Mouse (Mus musculus): Measurements from ENCODE around the gene Zfp346. TPM values are rescaled to one million over a fixed set of nuclear protein-coding genes. Genes with fewer than 3 reads are reported as not detected.

Gene Zfp346
- 33.8 TPM for polyA plus RNA-seq (2015; fragmentation: Illumina TruSeq; extraction: RNeasy Lipid Tissue Mini Kit (QIAGEN cat#74804); ENCODE audit: low read depth, low replicate concordance)

DNA sequence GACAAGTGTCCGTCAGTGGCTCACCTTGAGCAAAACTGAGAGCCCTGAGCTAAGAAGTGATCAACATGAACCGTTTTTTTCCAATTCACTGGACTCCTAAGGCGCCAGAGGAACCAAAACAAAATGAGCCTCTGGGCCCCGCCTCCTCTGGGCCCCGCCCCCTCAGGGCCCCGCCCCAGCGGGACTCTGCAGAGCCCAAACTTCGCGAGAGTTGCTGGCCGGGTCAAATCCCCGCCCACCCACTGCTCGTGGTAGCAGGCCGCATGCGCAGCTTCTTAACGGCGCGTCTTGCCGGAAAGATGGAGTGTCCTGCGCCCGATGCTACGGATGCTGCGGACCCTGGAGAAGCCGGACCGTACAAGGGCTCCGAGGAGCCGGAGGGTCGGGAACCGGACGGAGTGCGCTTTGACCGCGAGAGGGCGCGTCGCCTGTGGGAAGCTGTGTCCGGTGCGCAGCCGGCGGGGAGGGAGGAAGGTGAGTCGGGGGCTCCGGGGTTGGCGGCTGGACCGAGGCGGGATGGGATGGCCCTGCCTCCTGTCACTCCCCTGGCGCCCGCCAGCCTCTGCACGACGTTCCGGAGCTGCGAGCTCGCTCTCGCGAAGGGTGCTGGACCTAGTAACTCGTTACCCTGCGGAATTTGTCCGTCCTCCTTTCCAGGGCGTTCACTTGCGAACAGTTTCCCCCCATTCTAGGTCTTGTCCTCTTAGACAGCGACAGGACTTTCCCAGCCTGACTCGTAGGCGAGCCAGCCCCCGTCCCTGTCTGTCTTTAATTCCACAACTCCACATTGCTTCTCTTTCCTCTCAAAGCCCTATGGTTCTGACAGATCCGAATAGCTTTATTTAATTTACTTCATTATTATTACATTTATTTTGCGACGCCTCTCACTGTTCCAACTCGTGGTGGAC, at the start of gene Zfp346:
Gene Zfp346, plus strand, starts transcription at position 267 of the 908 bp plus-strand sequence.

DNA sequence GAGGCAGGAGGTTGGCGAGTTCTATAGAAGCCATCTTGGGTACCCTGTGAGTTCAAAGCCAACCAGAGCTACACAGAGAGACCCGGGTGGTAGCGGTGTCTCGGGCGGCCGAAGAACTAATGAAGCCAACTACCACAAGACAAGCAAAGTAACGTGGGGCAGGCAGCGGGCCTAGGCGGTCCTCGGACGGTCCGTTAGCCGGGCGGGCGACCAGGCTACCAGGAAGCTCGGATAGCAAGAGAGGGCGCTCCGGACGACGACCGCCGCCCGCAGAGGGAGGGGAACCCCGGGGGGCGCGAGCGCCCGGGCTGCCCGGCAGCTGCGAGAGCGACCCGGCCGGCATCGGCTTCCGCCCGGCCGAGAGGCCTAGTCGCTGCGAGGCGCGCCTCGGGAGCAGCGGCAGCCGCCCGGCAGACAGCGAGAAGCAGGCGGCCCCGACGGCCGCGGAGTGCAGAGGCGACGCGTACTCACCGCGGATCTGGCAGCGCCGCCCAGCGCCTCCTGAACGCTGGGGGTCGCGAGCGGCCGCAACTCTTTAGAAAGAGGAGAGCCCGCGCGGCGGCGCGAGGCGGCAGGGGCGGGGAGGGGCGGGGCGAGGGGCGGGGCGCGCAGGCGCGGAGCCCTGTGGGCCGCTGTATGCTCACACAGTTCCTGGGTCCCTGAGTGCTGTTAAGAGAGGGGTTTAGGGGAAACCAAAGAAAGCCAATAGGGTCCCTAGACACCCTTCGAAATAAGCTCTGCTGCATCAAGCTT, 5.2 kb upstream of the Zfp346 start, which contains the start of gene Uimc1:
Gene Uimc1, minus strand, starts transcription at position 575 of the 753 bp plus-strand sequence.

DNA sequence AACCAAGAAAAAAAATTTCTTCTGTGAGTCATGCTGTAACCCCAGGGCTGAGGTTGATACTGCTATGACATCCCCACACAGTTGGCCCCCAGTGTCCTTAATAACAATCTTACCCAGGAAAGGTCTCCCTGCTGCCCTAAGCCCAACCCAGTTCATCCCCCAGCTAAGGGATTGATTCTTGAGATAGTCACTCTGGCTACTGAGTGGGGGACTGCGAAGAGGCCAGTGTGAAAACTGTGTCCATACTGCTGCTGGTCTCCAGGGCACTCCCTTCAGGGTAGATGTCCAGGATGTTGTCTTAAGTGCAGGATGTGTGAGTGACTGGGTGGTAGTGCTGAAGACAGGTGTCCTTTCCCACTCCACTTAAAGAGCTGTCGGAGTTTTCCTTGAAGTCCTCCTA, 28.3 kb downstream of the Zfp346 start, which contains the start of gene Gm17617:
Gene Gm17617, minus strand, starts transcription at position 101 of the 400 bp plus-strand sequence.

DNA sequence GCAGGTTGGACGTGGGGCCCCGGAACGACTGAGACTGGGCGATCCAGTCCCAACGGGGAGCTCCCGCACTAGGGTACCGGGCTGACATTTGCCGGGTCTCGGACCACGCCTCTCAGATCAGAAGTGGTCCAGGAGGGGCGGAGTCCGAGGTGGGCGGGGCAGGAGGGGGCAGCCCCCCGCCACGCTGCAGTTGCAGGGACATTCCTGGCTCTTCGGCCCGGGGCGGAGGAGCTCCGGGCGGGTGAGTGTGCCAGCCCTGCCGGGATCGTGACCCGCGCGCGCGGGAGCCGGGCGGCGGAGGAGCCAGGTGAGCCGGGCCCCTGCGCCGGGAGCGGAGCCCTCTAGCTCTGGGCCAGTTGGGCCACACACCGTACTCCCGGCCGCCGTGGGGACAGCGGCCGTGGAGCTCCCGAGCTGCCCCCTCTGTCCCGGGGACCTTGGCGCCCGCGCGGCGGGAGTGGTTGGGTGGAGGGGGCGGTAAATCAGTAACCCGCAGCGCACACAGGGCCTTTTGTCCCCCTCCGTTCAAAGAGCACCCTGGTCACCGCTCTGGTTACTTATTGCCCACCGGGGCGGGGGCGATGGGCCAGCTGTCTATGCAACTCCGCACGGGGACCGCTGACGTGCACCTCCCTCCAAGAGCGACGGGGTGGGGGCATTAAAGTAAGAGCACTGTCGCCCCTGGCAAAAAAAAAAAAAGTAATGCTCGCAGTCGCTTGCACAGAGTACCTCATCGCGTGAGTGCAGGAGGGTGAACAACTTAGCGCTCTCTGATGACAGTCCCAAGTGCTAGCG, 47.7 kb downstream of the Zfp346 start, which contains the start of gene Fgfr4:
Gene Fgfr4, plus strand, starts transcription at position 20 of the 795 bp plus-strand sequence.

Other genes with a start within 250 kb of the Zfp346 start
- gene Unc5a, start 155.9 kb upstream of the Zfp346 start, polyA plus RNA-seq (2015; fragmentation: Illumina TruSeq; extraction: RNeasy Lipid Tissue Mini Kit (QIAGEN cat#74804); ENCODE audit: low read depth, low replicate concordance), result 46.2 TPM
- 1.3 TPM for gene Hk3, start 83.9 kb upstream of the Zfp346 start, polyA plus RNA-seq (2015; fragmentation: Illumina TruSeq; extraction: RNeasy Lipid Tissue Mini Kit (QIAGEN cat#74804); ENCODE audit: low read depth, low replicate concordance)
- gene Uimc1, start 5.0 kb upstream of the Zfp346 start, polyA plus RNA-seq (2015; fragmentation: Illumina TruSeq; extraction: RNeasy Lipid Tissue Mini Kit (QIAGEN cat#74804); ENCODE audit: low read depth, low replicate concordance), result 16.7 TPM
- not detected for gene Gm17617, start 28.2 kb downstream of the Zfp346 start, polyA plus RNA-seq (2015; fragmentation: Illumina TruSeq; extraction: RNeasy Lipid Tissue Mini Kit (QIAGEN cat#74804); ENCODE audit: low read depth, low replicate concordance)
- gene Fgfr4, start 47.3 kb downstream of the Zfp346 start, polyA plus RNA-seq (2015; fragmentation: Illumina TruSeq; extraction: RNeasy Lipid Tissue Mini Kit (QIAGEN cat#74804); ENCODE audit: low read depth, low replicate concordance), result 0.13 TPM
- gene Nsd1, start 104.5 kb downstream of the Zfp346 start, polyA plus RNA-seq (2015; fragmentation: Illumina TruSeq; extraction: RNeasy Lipid Tissue Mini Kit (QIAGEN cat#74804); ENCODE audit: low read depth, low replicate concordance), result 31.5 TPM
- gene Prelid1, start 215.2 kb downstream of the Zfp346 start, polyA plus RNA-seq (2015; fragmentation: Illumina TruSeq; extraction: RNeasy Lipid Tissue Mini Kit (QIAGEN cat#74804); ENCODE audit: low read depth, low replicate concordance), result 144 TPM
- 98.9 TPM for gene Rab24, start 216.6 kb downstream of the Zfp346 start, polyA plus RNA-seq (2015; fragmentation: Illumina TruSeq; extraction: RNeasy Lipid Tissue Mini Kit (QIAGEN cat#74804); ENCODE audit: low read depth, low replicate concordance)
- gene Mxd3, start 224.5 kb downstream of the Zfp346 start, polyA plus RNA-seq (2015; fragmentation: Illumina TruSeq; extraction: RNeasy Lipid Tissue Mini Kit (QIAGEN cat#74804); ENCODE audit: low read depth, low replicate concordance), result 1.7 TPM

Measured in brain, adult 10 weeks (tissue).